Mouse (Mus musculus): Measurements from ENCODE around the gene Mybph. TPM values are rescaled to one million over a fixed set of nuclear protein-coding genes. Genes with fewer than 3 reads are reported as not detected.
A peak's percentile ranks its signal among the peaks of the same experiment; 100 is the strongest.

Gene Mybph
- polyA plus RNA-seq, 1 experiment from 2014 or later, result 0.54 TPM

GRCm38 (mm10) chr1:134233681-134234454 lies 40.6 kb downstream of the Mybph start:
- H3K9ac ChIP-seq, result peak overlapping the region; percentile 65
- peaks cover 39% of the 10 kb centered on the region for H3K27me3 ChIP-seq (replicated peaks)
- peak overlapping the region; percentile 91 for H3K4me2 ChIP-seq

GRCm38 (mm10) chr1:134234455-134235390 lies 41.5 kb downstream of the Mybph start:
- peak overlapping the region; percentile 91 for H3K4me2 ChIP-seq
- H3K27me3 ChIP-seq (replicated peaks), result peaks cover 39% of the 10 kb centered on the region
- no peak overlapping the region for H3K27ac ChIP-seq (ENCODE audit: poor library complexity, severe bottlenecking)
- peak; percentile 54 for ATAC-seq (ENCODE audit: insufficient number of reproducible peaks, low FRiP score)
- H3K9ac ChIP-seq, result peak overlapping the region; percentile 65
- H3K9me3 ChIP-seq (replicated peaks), result no peaks in the 10 kb centered on the region
- H3K4me3 ChIP-seq, result peak overlapping the region; percentile 49
- 1% methylated on average over 41 of the region's 41 CpGs for WGBS
- H3K4me1 ChIP-seq (replicated peaks), result peaks cover 64% of the 10 kb centered on the region
- no peaks in the 10 kb centered on the region for H3K36me3 ChIP-seq

More at GRCm38 (mm10) chr1:134233681-134234454, 40.6 kb downstream of the Mybph start:
- WGBS, result 46% methylated on average over 19 of the region's 19 CpGs
- Histone ChIP-seq H3K36me3 (no peaks in the 10 kb centered on the region), H3K9me3 (replicated peaks) (no peaks in the 10 kb centered on the region), H3K4me1 (replicated peaks) (peaks cover 57% of the 10 kb centered on the region), H3K4me3 (peak overlapping the region; percentile 49), H3K27ac (ENCODE audit: poor library complexity, severe bottlenecking) (0 out of 2 replicates have a peak overlapping the region, but pooled peaks have one; percentile 4)
- ATAC-seq (ENCODE audit: insufficient number of reproducible peaks, low FRiP score), result no peak

GRCm38 (mm10) chr1:134235391-134235921 lies 42.2 kb downstream of the Mybph start, which contains the start of gene Adora1:
Gene Adora1 (minus strand): TSS chr1:134235431.
- H3K27me3 ChIP-seq (replicated peaks), result peaks cover 44% of the 10 kb centered on the region
- H3K9me3 ChIP-seq (replicated peaks), result no peaks in the 10 kb centered on the region
- H3K9ac ChIP-seq, result peak within 1 kb of the TSS; percentile 65
- H3K4me3 ChIP-seq, result peak within 1 kb of the TSS; percentile 49
- peak within 1 kb of the TSS; percentile 91 for H3K4me2 ChIP-seq
- H3K4me1 ChIP-seq (replicated peaks), result peaks cover 57% of the 10 kb centered on the region
- WGBS, result 2% methylated on average over 26 of the region's 37 CpGs
- 0 out of 2 replicates have a peak within 1 kb of the TSS, but pooled peaks have one; percentile 4 for H3K27ac ChIP-seq (ENCODE audit: poor library complexity, severe bottlenecking)
- no peaks in the 10 kb centered on the region for H3K36me3 ChIP-seq
- no peak for ATAC-seq (ENCODE audit: insufficient number of reproducible peaks, low FRiP score)

- no peak overlapping the region for H3K4me3 ChIP-seq
- no peak overlapping the region for H3K27ac ChIP-seq (ENCODE audit: poor library complexity, severe bottlenecking)
- no peaks in the 10 kb centered on the region for H3K36me3 ChIP-seq
- H3K4me1 ChIP-seq (replicated peaks), result peaks cover 53% of the 10 kb centered on the region
- ATAC-seq (ENCODE audit: insufficient number of reproducible peaks, low FRiP score), result no peak
- WGBS, result 40% methylated on average over 3 of the region's 3 CpGs
- H3K9ac ChIP-seq, result 0 out of 2 replicates have a peak overlapping the region, but pooled peaks have one; percentile 15
- no peaks in the 10 kb centered on the region for H3K9me3 ChIP-seq (replicated peaks)
- H3K4me2 ChIP-seq, result peak overlapping the region; percentile 12; the same call in 1 of the 2 replicates
- peaks cover 44% of the 10 kb centered on the region for H3K27me3 ChIP-seq (replicated peaks)
These were observed 42.9 kb downstream of the Mybph start for GRCm38 (mm10) chr1:134236142-134236541.

GRCm38 (mm10) chr1:134237438-134237837 lies 44.2 kb downstream of the Mybph start:
- no peak overlapping the region for H3K9ac ChIP-seq
- no peak for ATAC-seq (ENCODE audit: insufficient number of reproducible peaks, low FRiP score)
- H3K4me3 ChIP-seq, result no peak overlapping the region
- peaks cover 44% of the 10 kb centered on the region for H3K27me3 ChIP-seq (replicated peaks)
- no peaks in the 10 kb centered on the region for H3K36me3 ChIP-seq
- 75% methylated on average over 3 of the region's 3 CpGs for WGBS
- H3K9me3 ChIP-seq (replicated peaks), result no peaks in the 10 kb centered on the region
- H3K4me2 ChIP-seq, result no peak overlapping the region
- no peak overlapping the region for H3K27ac ChIP-seq (ENCODE audit: poor library complexity, severe bottlenecking)
- peaks cover 59% of the 10 kb centered on the region for H3K4me1 ChIP-seq (replicated peaks)

GRCm38 (mm10) chr1:134240701-134241100 lies 47.5 kb downstream of the Mybph start:
- H3K27me3 ChIP-seq (replicated peaks), result peaks cover 32% of the 10 kb centered on the region

GRCm38 (mm10) chr1:134241298-134241697 lies 48.0 kb downstream of the Mybph start:
- 73% methylated on average over 8 of the region's 8 CpGs for WGBS
- Histone ChIP-seq H3K4me1 (replicated peaks) (peaks cover 29% of the 10 kb centered on the region), H3K9me3 (replicated peaks) (no peaks in the 10 kb centered on the region), H3K36me3 (no peaks in the 10 kb centered on the region), H3K4me2 (no peak overlapping the region), H3K27me3 (replicated peaks) (peaks cover 26% of the 10 kb centered on the region), H3K9ac (no peak overlapping the region), H3K4me3 (no peak overlapping the region), H3K27ac (ENCODE audit: poor library complexity, severe bottlenecking) (no peak overlapping the region)
- ATAC-seq (ENCODE audit: insufficient number of reproducible peaks, low FRiP score), result no peak

More at GRCm38 (mm10) chr1:134240701-134241100, 47.5 kb downstream of the Mybph start:
- Histone ChIP-seq H3K4me1 (replicated peaks) (peaks cover 35% of the 10 kb centered on the region), H3K4me3 (no peak overlapping the region), H3K9ac (no peak overlapping the region), H3K27ac (ENCODE audit: poor library complexity, severe bottlenecking) (no peak overlapping the region), H3K36me3 (no peaks in the 10 kb centered on the region), H3K4me2 (no peak overlapping the region), H3K9me3 (replicated peaks) (no peaks in the 10 kb centered on the region)
- WGBS, result 81% methylated on average over 9 of the region's 9 CpGs
- ATAC-seq (ENCODE audit: insufficient number of reproducible peaks, low FRiP score), result no peak

DNA sequence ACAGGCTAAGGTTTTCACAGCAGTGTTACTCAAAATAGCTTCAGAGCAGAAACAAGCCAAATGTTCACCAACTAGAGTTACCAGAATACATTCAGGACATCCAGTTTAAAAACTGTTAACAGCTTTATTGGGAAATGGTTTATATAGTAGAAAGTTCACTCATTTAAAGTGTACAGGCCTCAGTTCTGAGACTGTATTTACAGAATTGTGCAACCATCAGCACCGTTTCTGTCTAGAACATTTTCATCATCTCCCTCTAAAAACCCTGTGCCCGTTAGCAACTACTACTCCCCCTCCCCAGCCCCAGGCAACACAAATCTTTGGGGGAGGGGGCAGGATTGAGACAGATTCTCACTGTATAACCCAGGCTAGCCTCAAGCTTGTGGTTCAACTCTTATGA lies 49.0 kb downstream of the Mybph start:
- no peak overlapping the region for H3K27ac ChIP-seq (ENCODE audit: poor library complexity, severe bottlenecking)
- no peak overlapping the region for H3K4me3 ChIP-seq
- no peaks in the 10 kb centered on the region for H3K36me3 ChIP-seq
- H3K9ac ChIP-seq, result no peak overlapping the region
- H3K9me3 ChIP-seq (replicated peaks), result no peaks in the 10 kb centered on the region
- 0 out of 2 replicates have a peak, but pooled peaks cover 16% of the 10 kb centered on the region for H3K27me3 ChIP-seq (replicated peaks)
- ATAC-seq (ENCODE audit: insufficient number of reproducible peaks, low FRiP score), result no peak
- no peak overlapping the region for H3K4me2 ChIP-seq
- WGBS, result 53% methylated on average over 2 of the region's 2 CpGs
- H3K4me1 ChIP-seq (replicated peaks), result peaks cover 29% of the 10 kb centered on the region

- H3K27ac ChIP-seq (ENCODE audit: poor library complexity, severe bottlenecking), result no peak overlapping the region
- no peak overlapping the region for H3K4me2 ChIP-seq
- H3K27me3 ChIP-seq (replicated peaks), result 0 out of 2 replicates have a peak, but pooled peaks cover 16% of the 10 kb centered on the region
- no peak overlapping the region for H3K4me3 ChIP-seq
- no peak for ATAC-seq (ENCODE audit: insufficient number of reproducible peaks, low FRiP score)
- no peaks in the 10 kb centered on the region for H3K36me3 ChIP-seq
- no peak overlapping the region for H3K9ac ChIP-seq
- peaks cover 29% of the 10 kb centered on the region for H3K4me1 ChIP-seq (replicated peaks)
- no peaks in the 10 kb centered on the region for H3K9me3 ChIP-seq (replicated peaks)
- WGBS, result 76% methylated on average over 6 of the region's 6 CpGs
These were observed 50.3 kb downstream of the Mybph start for GRCm38 (mm10) chr1:134243505-134243904.

- Histone ChIP-seq H3K9ac (no peak overlapping the region), H3K4me2 (peak overlapping the region; percentile 50), H3K36me3 (no peaks in the 10 kb centered on the region), H3K4me3 (no peak overlapping the region), H3K4me1 (replicated peaks) (peaks cover 22% of the 10 kb centered on the region), H3K9me3 (replicated peaks) (no peaks in the 10 kb centered on the region), H3K27me3 (replicated peaks) (0 out of 2 replicates have a peak, but pooled peaks cover 16% of the 10 kb centered on the region), H3K27ac (ENCODE audit: poor library complexity, severe bottlenecking) (no peak overlapping the region)
- WGBS, result 20% methylated on average over 35 of the region's 35 CpGs
- peak; percentile 72 for ATAC-seq (ENCODE audit: insufficient number of reproducible peaks, low FRiP score)
These were observed 51.0 kb downstream of the Mybph start for GRCm38 (mm10) chr1:134243948-134244914.

Measured in heart, embryonic 12.5 days (tissue).